Mouse (Mus musculus) limb, embryonic 15.5 days (tissue): ENCODE results near the gene Pld3. TPM values are rescaled to one million over a fixed set of nuclear protein-coding genes. Genes with fewer than 3 reads are reported as not detected.

Source experiments
- ATAC-seq: fragments of 200-750 bp; cut with Nextera tagmentation; 2 replicates; pipeline ENCODE4 v1.8.0; 2017; ENCODE audit warnings: low read depth, moderate TSS enrichment; ENCODE audit not compliant: insufficient number of reproducible peaks, low FRiP score, low TSS enrichment
- H3K27ac ChIP-seq: fragments of 300-500 bp; sonication (generic); 2 replicates; pipeline ENCODE4 v1.5.1; 2015; ENCODE audit warnings: moderate library complexity, mild to moderate bottlenecking, inconsistent platforms
- H3K27me3 ChIP-seq: fragments of 300-500 bp; sonication (generic); 2 replicates; pipeline ENCODE4 v1.6.1; 2015; ENCODE audit warnings: inconsistent platforms
- H3K36me3 ChIP-seq: fragments of 300-500 bp; sonication (generic); 2 replicates; pipeline ENCODE4 v1.6.1; 2015; ENCODE audit warnings: inconsistent platforms
- H3K4me1 ChIP-seq: fragments of 300-500 bp; sonication (generic); 2 replicates; pipeline ENCODE4 v1.6.1; 2015; ENCODE audit warnings: inconsistent platforms
- H3K4me2 ChIP-seq: fragments of 300-500 bp; sonication (generic); 2 replicates; pipeline ENCODE4 v1.6.1; 2015; ENCODE audit warnings: mild to moderate bottlenecking, inconsistent platforms
- H3K4me3 ChIP-seq: fragments of 300-500 bp; sonication (generic); 2 replicates; pipeline ENCODE4 v1.5.1; 2015; ENCODE audit warnings: mild to moderate bottlenecking, inconsistent platforms
- H3K9ac ChIP-seq: fragments of 300-500 bp; sonication (generic); 2 replicates; pipeline ENCODE4 v1.6.1; 2015; ENCODE audit warnings: inconsistent platforms
- H3K9me3 ChIP-seq: fragments of 300-500 bp; sonication (generic); 2 replicates; pipeline ENCODE4 v1.6.1; 2016; ENCODE audit warnings: inconsistent platforms
- WGBS: fragments of 180-500 bp; shearing (Covaris S2); methylation state at CpG from one replicate; pipeline ENCODE4 v1.1.7; 2015; 5-methylcytosine and 5-hydroxymethylcytosine counted together
- polyA plus RNA-seq: library from polyadenylated mRNA; unstranded; fragments of >200 nt; fragmentation: Nextera tagmentation; extraction: Ambion mirVana; gene quantifications from 2 replicates; pipeline ENCODE4 v1.2.1, GENCODE M21; 2015

The Pld3 gene
- polyA plus RNA-seq, 1 experiment from 2014 or later, result 134 TPM

GRCm38 (mm10) chr7:27536618-27537017 is 16.4 kb downstream of the Pld3 start:
- no peaks in the 10 kb centered on the region for H3K9me3 ChIP-seq
- ATAC-seq, result no peak
- H3K9ac ChIP-seq, result no peak overlapping the region
- peaks cover 79% of the 10 kb centered on the region for H3K36me3 ChIP-seq
- H3K4me2 ChIP-seq, result no peak overlapping the region
- H3K27ac ChIP-seq, result no peak overlapping the region
- peaks cover 8% of the 10 kb centered on the region for H3K4me1 ChIP-seq
- H3K27me3 ChIP-seq, result no peaks in the 10 kb centered on the region
- H3K4me3 ChIP-seq, result no peak overlapping the region
- 87% methylated on average over 6 of the region's 6 CpGs for WGBS

- H3K4me3 ChIP-seq, result no peak overlapping the region
- H3K36me3 ChIP-seq, result peaks cover 86% of the 10 kb centered on the region
- no peaks in the 10 kb centered on the region for H3K27me3 ChIP-seq
- WGBS, result 80% methylated on average over 2 of the region's 2 CpGs
- no peak overlapping the region for H3K9ac ChIP-seq
- no peak for ATAC-seq
- H3K9me3 ChIP-seq, result no peaks in the 10 kb centered on the region
- no peaks in the 10 kb centered on the region; the same call in 1 of the 2 replicates for H3K4me1 ChIP-seq
- H3K4me2 ChIP-seq, result no peak overlapping the region
- no peak overlapping the region for H3K27ac ChIP-seq
Observed at GRCm38 (mm10) chr7:27535386-27535785, 17.6 kb downstream of the Pld3 start.

- H3K27ac ChIP-seq, result no peak overlapping the region
- H3K36me3 ChIP-seq, result peaks cover 79% of the 10 kb centered on the region
- no peak overlapping the region for H3K4me3 ChIP-seq
- no peaks in the 10 kb centered on the region for H3K27me3 ChIP-seq
- WGBS, result 95% methylated on average over 9 of the region's 9 CpGs
- H3K9ac ChIP-seq, result no peak overlapping the region
- H3K4me2 ChIP-seq, result no peak overlapping the region
- no peaks in the 10 kb centered on the region for H3K4me1 ChIP-seq
- no peaks in the 10 kb centered on the region for H3K9me3 ChIP-seq
- ATAC-seq, result no peak
Observed at GRCm38 (mm10) chr7:27532480-27533050, 20.5 kb downstream of the Pld3 start.

GRCm38 (mm10) chr7:27531707-27532106 is 21.3 kb downstream of the Pld3 start:
- Histone ChIP-seq H3K36me3 (peaks cover 70% of the 10 kb centered on the region), H3K9ac (no peak overlapping the region), H3K9me3 (no peaks in the 10 kb centered on the region), H3K27ac (no peak overlapping the region), H3K4me1 (no peaks in the 10 kb centered on the region), H3K27me3 (no peaks in the 10 kb centered on the region), H3K4me3 (no peak overlapping the region), H3K4me2 (no peak overlapping the region)
- ATAC-seq, result no peak
- 87% methylated on average over 10 of the region's 10 CpGs for WGBS

- Histone ChIP-seq H3K36me3 (peaks cover 62% of the 10 kb centered on the region), H3K27ac (no peak overlapping the region), H3K27me3 (no peaks in the 10 kb centered on the region), H3K4me2 (no peak overlapping the region), H3K9ac (no peak overlapping the region), H3K9me3 (no peaks in the 10 kb centered on the region), H3K4me1 (0 out of 2 replicates have a peak, but pooled peaks cover under 1% of the 10 kb centered on the region), H3K4me3 (no peak overlapping the region)
- 76% methylated on average over 3 of the region's 3 CpGs for WGBS
- no peak for ATAC-seq
Observed at GRCm38 (mm10) chr7:27530937-27531336, 22.1 kb downstream of the Pld3 start.

GRCm38 (mm10) chr7:27529070-27529469 is 23.9 kb downstream of the Pld3 start:
- H3K27ac ChIP-seq, result no peak overlapping the region
- peaks cover 48% of the 10 kb centered on the region for H3K36me3 ChIP-seq
- H3K9ac ChIP-seq, result no peak overlapping the region
- no peak overlapping the region for H3K4me3 ChIP-seq
- 0 out of 2 replicates have a peak, but pooled peaks cover 2% of the 10 kb centered on the region for H3K4me1 ChIP-seq
- ATAC-seq, result no peak
- H3K9me3 ChIP-seq, result no peaks in the 10 kb centered on the region
- no peaks in the 10 kb centered on the region for H3K27me3 ChIP-seq
- H3K4me2 ChIP-seq, result no peak overlapping the region
- WGBS, result 76% methylated on average over 21 of the region's 21 CpGs

GRCm38 (mm10) chr7:27526039-27526827 is 26.8 kb downstream of the Pld3 start:
- Histone ChIP-seq H3K36me3 (peaks cover 23% of the 10 kb centered on the region), H3K27ac (no peak overlapping the region), H3K9me3 (no peaks in the 10 kb centered on the region), H3K9ac (no peak overlapping the region), H3K4me1 (0 out of 2 replicates have a peak, but pooled peaks cover 2% of the 10 kb centered on the region), H3K4me3 (no peak overlapping the region), H3K27me3 (no peaks in the 10 kb centered on the region), H3K4me2 (no peak overlapping the region)
- 23% methylated on average over 10 of the region's 10 CpGs for WGBS
- ATAC-seq, result no peak

- peaks cover 12% of the 10 kb centered on the region for H3K36me3 ChIP-seq
- no peak overlapping the region for H3K27ac ChIP-seq
- H3K9me3 ChIP-seq, result peaks cover 9% of the 10 kb centered on the region; the same call in 1 of the 2 replicates
- ATAC-seq, result no peak
- H3K4me2 ChIP-seq, result no peak overlapping the region
- H3K27me3 ChIP-seq, result no peaks in the 10 kb centered on the region
- no peak overlapping the region for H3K4me3 ChIP-seq
- H3K4me1 ChIP-seq, result 0 out of 2 replicates have a peak, but pooled peaks cover 2% of the 10 kb centered on the region
- no peak overlapping the region for H3K9ac ChIP-seq
- WGBS, result 94% methylated on average over 13 of the region's 13 CpGs
Observed at GRCm38 (mm10) chr7:27523805-27524204, 29.2 kb downstream of the Pld3 start.

- H3K4me1 ChIP-seq, result 0 out of 2 replicates have a peak, but pooled peaks cover 2% of the 10 kb centered on the region
- ATAC-seq, result no peak
- H3K9me3 ChIP-seq, result peaks cover 9% of the 10 kb centered on the region; the same call in 1 of the 2 replicates
- 63% methylated on average over 5 of the region's 5 CpGs for WGBS
- no peak within 1 kb of the TSS for H3K4me2 ChIP-seq
- H3K27ac ChIP-seq, result no peak within 1 kb of the TSS
- H3K27me3 ChIP-seq, result no peaks in the 10 kb centered on the region
- H3K4me3 ChIP-seq, result no peak within 1 kb of the TSS
- peaks cover 12% of the 10 kb centered on the region for H3K36me3 ChIP-seq
- H3K9ac ChIP-seq, result no peak within 1 kb of the TSS
Observed at GRCm38 (mm10) chr7:27522967-27523366, 30.1 kb downstream of the Pld3 start, which contains the start of gene Hipk4. Gene Hipk4 (plus strand): TSS chr7:27523267.

GRCm38 (mm10) chr7:27520599-27520998 is 32.4 kb downstream of the Pld3 start:
- Histone ChIP-seq H3K9me3 (peaks cover 9% of the 10 kb centered on the region; the same call in 1 of the 2 replicates), H3K9ac (no peak overlapping the region), H3K4me2 (no peak overlapping the region), H3K27ac (no peak overlapping the region; the same call in 1 of the 2 replicates), H3K4me1 (no peaks in the 10 kb centered on the region), H3K4me3 (no peak overlapping the region), H3K27me3 (no peaks in the 10 kb centered on the region), H3K36me3 (peaks cover 21% of the 10 kb centered on the region)
- 54% methylated on average over 1 of the region's 1 CpGs for WGBS
- ATAC-seq, result no peak

GRCm38 (mm10) chr7:27520104-27520503 is 32.9 kb downstream of the Pld3 start:
- H3K4me1 ChIP-seq, result no peaks in the 10 kb centered on the region
- no peak overlapping the region for H3K4me3 ChIP-seq
- H3K27ac ChIP-seq, result no peak overlapping the region; the same call in 1 of the 2 replicates
- no peak for ATAC-seq
- no peak overlapping the region for H3K9ac ChIP-seq
- peaks cover 9% of the 10 kb centered on the region; the same call in 1 of the 2 replicates for H3K9me3 ChIP-seq
- no peaks in the 10 kb centered on the region for H3K27me3 ChIP-seq
- peaks cover 21% of the 10 kb centered on the region for H3K36me3 ChIP-seq
- no peak overlapping the region for H3K4me2 ChIP-seq

GRCm38 (mm10) chr7:27518314-27518713 is 34.7 kb downstream of the Pld3 start:
- no peak overlapping the region for H3K4me3 ChIP-seq
- H3K36me3 ChIP-seq, result peaks cover 21% of the 10 kb centered on the region
- H3K27ac ChIP-seq, result no peak overlapping the region
- no peak overlapping the region for H3K4me2 ChIP-seq
- H3K9ac ChIP-seq, result no peak overlapping the region
- H3K4me1 ChIP-seq, result no peaks in the 10 kb centered on the region
- H3K27me3 ChIP-seq, result no peaks in the 10 kb centered on the region
- ATAC-seq, result no peak
- peaks cover 9% of the 10 kb centered on the region; the same call in 1 of the 2 replicates for H3K9me3 ChIP-seq
- WGBS, result 88% methylated on average over 9 of the region's 9 CpGs
